ENCODE assay signal across 19 mouse cellular contexts in the genomic region with DNA sequence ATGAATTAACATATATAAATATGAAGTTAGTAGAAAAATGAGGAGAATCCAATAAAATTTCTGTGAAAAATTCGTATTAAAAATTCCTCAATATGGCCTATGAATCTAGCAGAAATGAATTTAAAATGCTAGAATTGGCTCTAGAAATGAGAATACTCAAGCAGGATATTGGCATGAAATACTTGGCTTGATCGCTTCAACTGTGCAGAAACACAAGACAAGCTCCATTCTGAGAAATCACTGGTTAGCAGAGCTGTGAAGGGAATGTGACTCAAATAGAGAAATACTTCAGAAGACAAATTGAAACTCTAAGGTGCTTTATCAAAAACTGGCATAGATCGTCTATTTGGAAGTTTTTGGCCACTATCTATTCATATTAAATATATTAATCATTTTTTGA.
"Had no signal": no experiment of that assay in that cellular context is flagged by ENCODE, and none has a peak within 500 bp of the region (broad histone marks: within the 10 kb centered on the region; RNA-seq: fewer than 3 reads in every experiment).

No protein-coding gene starts in this region.

- DNase-seq: lung, adult 18-20 months; lung, embryonic 14.5 days; lung, postnatal 10 days; lung, postnatal 4 days; midbrain, embryonic 14.5 days; right cerebral cortex, postnatal 25 days; right cerebral cortex, postnatal 4 days; spleen, adult 18-20 months; thymus, adult 18-20 months; thymus, postnatal 14 days; thymus, postnatal 36 days had no signal

- H3K9me3 ChIP-seq: midbrain, embryonic 10.5 days; midbrain, embryonic 12.5 days; neural tube, embryonic 13.5 days; neural tube, embryonic 15.5 days; stomach, embryonic 15.5 days had no signal

- H3K4me1 ChIP-seq: midbrain, embryonic 10.5 days; midbrain, embryonic 12.5 days; neural tube, embryonic 13.5 days; neural tube, embryonic 15.5 days; stomach, embryonic 15.5 days had no signal

- H3K4me3 ChIP-seq: midbrain, embryonic 10.5 days; midbrain, embryonic 12.5 days; myocyte; neural tube, embryonic 13.5 days; neural tube, embryonic 15.5 days; stomach, embryonic 15.5 days had no signal

- ATAC-seq: midbrain, embryonic 16.5 days had no signal

- H3K36me3 ChIP-seq: midbrain, embryonic 10.5 days; midbrain, embryonic 12.5 days; neural tube, embryonic 13.5 days; neural tube, embryonic 15.5 days; stomach, embryonic 15.5 days had no signal

- H3K4me2 ChIP-seq: lung, embryonic 14.5 days; midbrain, embryonic 12.5 days; neural tube, embryonic 13.5 days; neural tube, embryonic 15.5 days; stomach, embryonic 15.5 days had no signal

- H3K27ac ChIP-seq: midbrain, embryonic 10.5 days; midbrain, embryonic 12.5 days; neural tube, embryonic 13.5 days; neural tube, embryonic 15.5 days; stomach, embryonic 15.5 days; stomach, postnatal 0 days had no signal

- H3K27me3 ChIP-seq: midbrain, embryonic 12.5 days; neural tube, embryonic 13.5 days; neural tube, embryonic 15.5 days; stomach, embryonic 15.5 days had no signal

- H3K9ac ChIP-seq: lung, embryonic 14.5 days; midbrain, embryonic 12.5 days; neural tube, embryonic 13.5 days; neural tube, embryonic 15.5 days; stomach, embryonic 15.5 days had no signal
